Mouse (Mus musculus): ENCODE results near the gene Vps33b.

DNA sequence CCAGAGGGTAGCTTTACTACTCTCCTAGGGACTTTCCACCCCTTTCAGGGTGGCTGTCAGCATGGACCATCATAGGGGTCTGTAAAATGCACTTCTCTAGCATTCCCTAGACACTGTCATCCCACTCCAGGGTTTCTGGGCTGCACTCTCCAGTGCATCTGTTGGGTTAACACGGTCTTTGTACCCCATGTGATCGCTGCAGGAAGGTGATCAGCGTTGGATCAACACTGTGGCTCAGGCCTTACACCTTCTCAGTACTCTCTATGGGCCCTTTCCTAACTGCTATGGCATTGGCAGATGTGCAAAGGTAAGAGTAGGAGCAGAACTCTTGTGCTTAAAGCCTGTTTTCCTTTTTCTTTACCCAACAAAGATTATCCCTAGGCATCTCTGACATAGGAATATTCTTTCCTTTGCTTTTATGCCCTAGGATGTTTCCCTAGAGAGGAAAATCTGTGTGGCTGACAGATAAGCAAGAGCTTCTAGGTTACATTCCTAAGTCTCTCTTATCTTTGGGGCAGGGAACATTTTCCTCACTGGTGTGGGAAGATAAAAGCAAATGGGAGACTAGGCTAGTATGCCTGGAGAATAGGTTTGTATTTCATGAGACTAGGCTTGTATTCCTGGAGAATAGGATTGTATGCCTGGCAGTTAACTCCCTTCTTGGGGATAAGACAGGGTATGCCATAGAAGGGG, 13.9 kb downstream of the Vps33b start:
- TF ChIP-seq GATA1 (IDR thresholded peaks at IDR 0.05; ENCODE audit: borderline replicate concordance, low read length) (no peak), FLI1 (IDR thresholded peaks at IDR 0.05; ENCODE audit: low read length) (no peak)

All from megakaryocyte, embryonic 14.5 days (primary cell).